Mouse (Mus musculus) bone marrow, adult 2 months (tissue): ENCODE data around the gene Hoxc5.

Source experiments
- CTCF ChIP-seq: fragments of 200-500 bp; IDR thresholded peaks from 2 replicates; pipeline ENCODE4 v1.5.1; 2011; ENCODE audit warnings: low read length, control low read depth; ENCODE audit not compliant: control insufficient read depth, insufficient read depth
- POLR2A ChIP-seq: fragments of 200-500 bp; IDR thresholded peaks from 2 replicates; pipeline ENCODE4 v1.6.1; 2011; ENCODE audit warnings: low read depth, mild to moderate bottlenecking, control low read depth, low read length, borderline replicate concordance; ENCODE audit not compliant: control insufficient read depth

DNA sequence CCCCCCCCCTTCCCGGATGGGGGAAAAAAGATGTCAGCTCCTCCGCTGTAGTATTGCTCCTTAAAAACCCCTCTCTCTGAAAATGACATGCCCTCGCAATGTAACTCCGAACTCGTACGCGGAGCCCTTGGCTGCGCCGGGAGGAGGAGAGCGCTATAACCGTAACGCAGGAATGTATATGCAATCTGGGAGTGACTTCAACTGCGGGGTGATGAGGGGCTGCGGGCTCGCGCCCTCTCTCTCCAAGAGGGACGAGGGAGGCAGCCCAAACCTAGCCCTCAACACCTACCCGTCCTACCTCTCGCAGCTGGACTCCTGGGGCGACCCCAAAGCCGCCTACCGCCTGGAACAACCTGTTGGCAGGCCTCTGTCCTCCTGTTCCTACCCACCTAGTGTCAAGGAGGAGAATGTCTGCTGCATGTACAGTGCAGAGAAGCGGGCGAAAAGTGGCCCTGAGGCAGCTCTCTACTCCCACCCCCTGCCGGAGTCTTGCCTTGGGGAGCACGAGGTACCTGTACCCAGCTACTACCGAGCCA, 399 bp upstream of the Hoxc5 start, which contains the start of gene Hoxc10:
- TF ChIP-seq CTCF (no peak), POLR2A (no peak)
